Mouse (Mus musculus): ENCODE results near the gene Kcnd3. TPM values are rescaled to one million over a fixed set of nuclear protein-coding genes. Genes with fewer than 3 reads are reported as not detected.

Gene Kcnd3
- polyA plus RNA-seq, 1 experiment = 5.0 TPM

DNA sequence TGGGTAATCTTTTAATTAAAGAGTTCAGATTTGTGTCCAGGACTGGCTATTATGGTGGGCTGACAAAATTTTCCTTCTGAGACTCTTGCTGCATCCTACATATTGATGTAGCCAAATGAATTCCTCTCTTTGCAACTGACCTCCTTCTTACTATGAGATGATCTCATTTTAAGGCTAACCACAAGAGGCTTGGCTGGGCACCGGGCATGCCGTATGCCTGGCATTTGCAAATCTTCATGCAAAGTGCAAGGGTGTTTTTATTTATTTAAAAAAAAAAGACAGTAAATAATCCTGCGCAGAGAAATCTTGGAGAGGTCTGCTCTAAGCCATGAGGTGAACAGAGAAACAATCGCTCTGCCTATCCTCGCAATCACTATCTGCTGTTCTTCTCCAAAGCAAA, 41.3 kb upstream of the Kcnd3 start:
- Histone ChIP-seq H3K4me3 (ENCODE audit: insufficient read depth, low read depth, low read length) (no peak overlapping the region), H3K36me3 (ENCODE audit: control insufficient read depth, insufficient read depth, low read length) (no peaks in the 10 kb centered on the region), H3K27me3 (replicated peaks; ENCODE audit: control insufficient read depth, insufficient read depth, low read length) (no peaks in the 10 kb centered on the region), H3K4me1 (ENCODE audit: control insufficient read depth, insufficient read depth, low read length) (no peaks in the 10 kb centered on the region), H3K27ac (ENCODE audit: insufficient read depth, low read depth, low read length) (no peak overlapping the region)
- 97% methylated on average over 5 of the region's 5 CpGs for WGBS
- TF ChIP-seq POLR2A (IDR thresholded peaks at IDR 0.05; ENCODE audit: low read depth, low read length) = no peak
- TF ChIP-seq CTCF (conservative IDR thresholded peaks at IDR 0.05; ENCODE audit: insufficient read depth, insufficient read length, low read depth, low read length) = no peak
- DNase-seq = no peak

DNA sequence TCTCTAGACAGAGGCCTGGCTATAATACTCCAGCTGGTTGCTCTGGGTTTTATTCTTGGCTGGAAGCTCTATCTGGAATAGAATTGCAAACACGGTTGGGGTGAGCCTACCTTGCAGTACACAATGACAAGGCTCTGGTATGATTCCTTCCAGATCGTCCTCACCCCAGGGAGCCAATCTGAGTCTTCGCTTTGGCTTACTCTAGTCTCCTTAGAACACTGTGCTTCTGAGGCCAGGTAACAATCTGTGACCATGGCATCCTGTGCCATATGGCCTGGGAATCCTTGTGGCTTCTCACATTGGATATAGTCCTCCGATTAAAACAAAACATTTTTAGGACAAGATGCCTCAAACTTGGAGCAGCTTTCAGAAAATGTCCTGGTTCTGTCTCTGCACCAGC, 40.4 kb upstream of the Kcnd3 start:
- WGBS = 82% methylated on average over 4 of the region's 4 CpGs
- DNase-seq = no peak
- Histone ChIP-seq H3K27me3 (replicated peaks; ENCODE audit: control insufficient read depth, insufficient read depth, low read length) (no peaks in the 10 kb centered on the region), H3K27ac (ENCODE audit: insufficient read depth, low read depth, low read length) (no peak overlapping the region), H3K4me3 (ENCODE audit: insufficient read depth, low read depth, low read length) (no peak overlapping the region), H3K4me1 (ENCODE audit: control insufficient read depth, insufficient read depth, low read length) (no peaks in the 10 kb centered on the region), H3K36me3 (ENCODE audit: control insufficient read depth, insufficient read depth, low read length) (no peaks in the 10 kb centered on the region)
- no peak for TF ChIP-seq POLR2A (IDR thresholded peaks at IDR 0.05; ENCODE audit: low read depth, low read length)

DNA sequence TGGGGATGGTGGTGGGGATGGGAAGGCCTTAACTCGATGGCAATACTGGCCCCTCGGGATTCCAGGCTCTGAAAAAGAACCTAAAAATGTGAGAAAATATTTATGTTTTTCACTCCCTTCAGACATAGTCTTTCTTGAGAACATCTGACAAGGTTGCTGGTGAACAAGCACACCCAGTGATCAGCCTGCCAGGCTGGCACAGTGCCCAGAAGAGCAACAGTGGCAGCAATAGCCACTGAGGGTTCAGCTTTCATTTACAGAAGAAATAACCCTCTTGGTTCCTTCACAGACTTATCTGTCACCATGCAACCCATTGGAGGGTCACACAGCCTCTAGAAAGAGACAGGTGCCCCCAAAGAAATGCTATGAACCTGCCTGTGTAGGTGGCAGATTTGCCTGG, 39.9 kb upstream of the Kcnd3 start:
- Histone ChIP-seq H3K4me3 (ENCODE audit: insufficient read depth, low read depth, low read length) (no peak overlapping the region), H3K27me3 (replicated peaks; ENCODE audit: control insufficient read depth, insufficient read depth, low read length) (no peaks in the 10 kb centered on the region), H3K4me1 (ENCODE audit: control insufficient read depth, insufficient read depth, low read length) (no peaks in the 10 kb centered on the region), H3K36me3 (ENCODE audit: control insufficient read depth, insufficient read depth, low read length) (no peaks in the 10 kb centered on the region), H3K27ac (ENCODE audit: insufficient read depth, low read depth, low read length) (no peak overlapping the region)
- TF ChIP-seq POLR2A (IDR thresholded peaks at IDR 0.05; ENCODE audit: low read depth, low read length) = no peak
- no peak for TF ChIP-seq CTCF (conservative IDR thresholded peaks at IDR 0.05; ENCODE audit: insufficient read depth, insufficient read length, low read depth, low read length)
- WGBS = 85% methylated on average over 2 of the region's 2 CpGs
- no peak for DNase-seq

DNA sequence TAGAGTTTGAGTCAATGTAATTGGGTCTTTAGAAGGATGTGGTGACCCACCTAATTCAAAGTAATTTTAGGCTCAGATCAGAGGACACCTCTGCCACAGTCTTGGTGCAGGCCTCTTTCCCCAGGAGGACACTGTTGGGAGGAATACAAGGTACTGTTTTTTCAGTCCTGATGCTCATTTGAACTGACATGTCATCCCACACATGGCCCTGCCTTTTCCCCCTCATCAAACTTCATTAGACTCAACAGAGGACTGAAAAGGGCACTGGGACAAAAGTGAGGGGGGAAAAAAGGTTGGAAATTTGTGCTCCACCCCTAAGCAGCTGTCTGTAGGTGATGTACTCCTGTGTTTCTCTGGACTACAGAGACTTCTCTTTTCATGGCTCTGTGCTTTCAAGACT, 39.4 kb upstream of the Kcnd3 start:
- Histone ChIP-seq H3K4me1 (ENCODE audit: control insufficient read depth, insufficient read depth, low read length) (no peaks in the 10 kb centered on the region), H3K27ac (ENCODE audit: insufficient read depth, low read depth, low read length) (no peak overlapping the region), H3K36me3 (ENCODE audit: control insufficient read depth, insufficient read depth, low read length) (no peaks in the 10 kb centered on the region), H3K27me3 (replicated peaks; ENCODE audit: control insufficient read depth, insufficient read depth, low read length) (no peaks in the 10 kb centered on the region), H3K4me3 (ENCODE audit: insufficient read depth, low read depth, low read length) (no peak overlapping the region)
- DNase-seq = no peak
- no peak for TF ChIP-seq POLR2A (IDR thresholded peaks at IDR 0.05; ENCODE audit: low read depth, low read length)
- TF ChIP-seq CTCF (conservative IDR thresholded peaks at IDR 0.05; ENCODE audit: insufficient read depth, insufficient read length, low read depth, low read length) = no peak

DNA sequence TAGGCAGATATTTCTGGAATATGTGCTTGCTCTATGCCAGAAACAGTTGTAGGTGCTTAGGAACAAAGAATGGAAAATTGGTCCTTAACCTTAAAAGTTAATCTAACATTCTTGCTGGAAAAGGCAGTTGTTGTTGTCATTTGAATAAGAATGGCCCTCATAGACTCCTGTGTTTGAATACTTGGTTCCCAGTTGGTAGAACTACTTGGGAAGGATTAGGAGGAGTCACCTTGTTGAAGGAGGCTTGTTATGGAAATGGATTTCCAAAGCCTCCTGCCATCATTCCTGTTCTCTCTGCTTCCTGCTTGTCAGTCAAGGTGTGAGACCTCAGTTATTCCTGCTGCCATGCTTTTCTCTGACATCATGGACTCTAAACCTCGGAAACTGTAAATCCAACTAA, 33.7 kb upstream of the Kcnd3 start:
- Histone ChIP-seq H3K27me3 (replicated peaks; ENCODE audit: control insufficient read depth, insufficient read depth, low read length) (no peaks in the 10 kb centered on the region), H3K27ac (ENCODE audit: insufficient read depth, low read depth, low read length) (no peak overlapping the region), H3K4me1 (ENCODE audit: control insufficient read depth, insufficient read depth, low read length) (no peaks in the 10 kb centered on the region), H3K36me3 (ENCODE audit: control insufficient read depth, insufficient read depth, low read length) (no peaks in the 10 kb centered on the region), H3K4me3 (ENCODE audit: insufficient read depth, low read depth, low read length) (no peak overlapping the region)
- TF ChIP-seq POLR2A (IDR thresholded peaks at IDR 0.05; ENCODE audit: low read depth, low read length) = no peak
- no peak for TF ChIP-seq CTCF (conservative IDR thresholded peaks at IDR 0.05; ENCODE audit: insufficient read depth, insufficient read length, low read depth, low read length)
- DNase-seq = no peak
- 83% methylated on average over 1 of the region's 1 CpGs for WGBS

DNA sequence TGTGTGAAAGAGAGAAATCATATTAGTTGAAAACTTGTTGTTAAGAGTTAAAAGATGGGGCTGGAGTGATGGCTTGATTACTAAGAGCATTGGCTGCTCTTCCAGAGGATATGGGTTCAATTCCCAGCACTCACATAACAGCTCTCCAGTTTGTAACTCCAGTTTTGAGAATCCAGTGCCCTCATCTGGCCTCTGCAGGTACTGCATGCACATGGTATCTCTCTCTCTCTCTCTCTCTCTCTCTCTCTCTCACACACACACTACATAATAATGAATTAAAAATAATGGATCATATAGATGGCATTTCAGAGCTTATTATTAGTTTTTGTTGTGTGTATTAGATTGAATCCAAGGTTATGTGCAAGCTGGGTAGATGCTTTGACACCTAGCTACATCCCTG, 29.7 kb upstream of the Kcnd3 start:
- no peak for DNase-seq
- TF ChIP-seq POLR2A (IDR thresholded peaks at IDR 0.05; ENCODE audit: low read depth, low read length) (no peak), CTCF (conservative IDR thresholded peaks at IDR 0.05; ENCODE audit: insufficient read depth, insufficient read length, low read depth, low read length) (no peak)
- no peaks in the 10 kb centered on the region; the same call in 1 of the 2 replicates for H3K27me3 ChIP-seq (replicated peaks; ENCODE audit: control insufficient read depth, insufficient read depth, low read length)
- no peak overlapping the region for H3K4me3 ChIP-seq (ENCODE audit: insufficient read depth, low read depth, low read length)
- H3K36me3 ChIP-seq (ENCODE audit: control insufficient read depth, insufficient read depth, low read length) = no peaks in the 10 kb centered on the region
- no peak overlapping the region for H3K27ac ChIP-seq (ENCODE audit: insufficient read depth, low read depth, low read length)
- H3K4me1 ChIP-seq (ENCODE audit: control insufficient read depth, insufficient read depth, low read length) = no peaks in the 10 kb centered on the region

DNA sequence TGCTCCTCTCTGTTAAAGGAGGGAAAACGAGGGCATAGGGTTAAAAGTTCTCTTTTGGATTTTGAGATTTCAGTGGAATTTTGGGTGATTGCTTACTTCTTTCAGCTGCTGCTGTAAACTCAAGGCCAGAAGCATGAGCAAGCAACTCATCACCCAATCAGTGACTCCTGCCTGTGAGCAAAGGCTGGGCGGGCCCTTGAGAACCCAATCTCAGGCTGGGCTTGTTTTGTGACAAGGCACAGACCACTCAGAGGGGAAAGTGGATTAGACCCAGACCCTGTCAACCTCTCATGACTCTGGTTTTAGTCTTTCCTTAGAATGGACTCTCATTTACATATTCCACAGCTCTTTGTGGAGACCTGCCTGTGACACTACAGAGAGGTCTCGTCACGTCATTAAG, 28.7 kb upstream of the Kcnd3 start:
- no peak for DNase-seq
- Histone ChIP-seq H3K27ac (ENCODE audit: insufficient read depth, low read depth, low read length) (no peak overlapping the region), H3K36me3 (ENCODE audit: control insufficient read depth, insufficient read depth, low read length) (no peaks in the 10 kb centered on the region), H3K27me3 (replicated peaks; ENCODE audit: control insufficient read depth, insufficient read depth, low read length) (no peaks in the 10 kb centered on the region; the same call in 1 of the 2 replicates), H3K4me3 (ENCODE audit: insufficient read depth, low read depth, low read length) (no peak overlapping the region), H3K4me1 (ENCODE audit: control insufficient read depth, insufficient read depth, low read length) (no peaks in the 10 kb centered on the region)
- 76% methylated on average over 4 of the region's 4 CpGs for WGBS
- TF ChIP-seq CTCF (conservative IDR thresholded peaks at IDR 0.05; ENCODE audit: insufficient read depth, insufficient read length, low read depth, low read length) = no peak
- TF ChIP-seq POLR2A (IDR thresholded peaks at IDR 0.05; ENCODE audit: low read depth, low read length) = no peak

DNA sequence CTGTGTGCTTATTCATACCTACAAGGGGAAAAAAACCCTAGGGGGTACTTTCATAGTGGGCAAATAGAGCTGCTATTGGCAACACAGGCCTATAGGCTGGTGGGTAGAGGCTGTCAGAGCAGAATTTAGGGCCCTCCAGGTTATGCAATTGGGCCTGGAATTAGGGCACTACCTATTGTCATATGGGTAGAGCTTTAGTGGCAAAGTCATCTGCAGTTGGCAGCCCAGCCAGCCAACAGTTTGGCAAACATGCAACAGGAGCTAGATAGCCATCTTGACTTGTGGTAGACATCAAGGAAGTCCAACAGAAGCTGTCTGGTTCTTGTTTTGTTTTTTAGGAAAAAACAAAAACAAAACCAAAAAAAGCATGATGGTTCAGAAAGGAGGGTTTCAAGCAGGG, 23.5 kb upstream of the Kcnd3 start:
- no peak overlapping the region for H3K27ac ChIP-seq (ENCODE audit: insufficient read depth, low read depth, low read length)
- no peak for DNase-seq
- H3K4me3 ChIP-seq (ENCODE audit: insufficient read depth, low read depth, low read length) = no peak overlapping the region
- no peaks in the 10 kb centered on the region for H3K4me1 ChIP-seq (ENCODE audit: control insufficient read depth, insufficient read depth, low read length)
- no peak for TF ChIP-seq POLR2A (IDR thresholded peaks at IDR 0.05; ENCODE audit: low read depth, low read length)
- no peak for TF ChIP-seq CTCF (conservative IDR thresholded peaks at IDR 0.05; ENCODE audit: insufficient read depth, insufficient read length, low read depth, low read length)
- no peaks in the 10 kb centered on the region; the same call in 1 of the 2 replicates for H3K27me3 ChIP-seq (replicated peaks; ENCODE audit: control insufficient read depth, insufficient read depth, low read length)
- H3K36me3 ChIP-seq (ENCODE audit: control insufficient read depth, insufficient read depth, low read length) = no peaks in the 10 kb centered on the region
